Mouse (Mus musculus) liver, postnatal 0 days (tissue): ENCODE measurements at regions not wholly inside any gene's neighbourhood (a gene's known extent, or its start where the extent isn't known, plus 50 kb on each side); places are given as distances from the start of the nearest gene placed in this dataset.

Source experiments
- CTCF ChIP-seq: sonication (generic); IDR thresholded peaks from 2 replicates; pipeline ENCODE4 v1.5.1; 2016; ENCODE audit warnings: antibody characterized with exemption, low read depth
- EP300 ChIP-seq: IDR thresholded peaks from 2 replicates; pipeline ENCODE4 v1.6.1; 2016; ENCODE audit warnings: antibody characterized with exemption, low read depth, mild to moderate bottlenecking

- TF ChIP-seq CTCF = no peak
- no peak for TF ChIP-seq EP300
These were observed 332.1 kb downstream of the 1500009L16Rik start for GRCm38 (mm10) chr10:84054551-84055336.
